Mouse (Mus musculus): ENCODE results near the gene Eif4e1b.
A peak's percentile ranks its signal among the peaks of the same experiment; 100 is the strongest.
"Not testable (repeated sequence)": the region's sequence is repeated elsewhere in the genome, so short reads cannot be mapped to it uniquely, and the experiment has no call there.

Eif4e1b gene

DNA sequence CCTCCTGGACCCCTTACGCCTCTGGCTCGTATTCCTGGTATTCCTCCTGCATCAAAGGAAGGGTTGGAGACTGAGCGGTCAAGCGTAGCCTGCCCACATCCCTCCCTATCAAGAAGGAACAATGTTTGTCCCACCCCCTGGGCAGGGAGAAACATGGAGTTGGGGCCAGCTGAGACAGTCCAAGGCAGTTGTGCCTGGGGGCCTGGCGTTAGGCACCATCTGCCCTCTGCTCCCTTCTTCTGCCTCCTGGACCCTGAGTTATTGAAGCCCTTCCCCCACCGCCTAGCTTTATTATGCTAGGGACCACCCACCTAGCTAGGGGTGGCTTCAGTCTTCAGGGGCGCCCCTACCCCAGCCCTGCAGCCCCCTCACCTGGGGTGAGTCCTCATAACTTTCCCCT lies 24.3 kb upstream of the Eif4e1b start:
- peak; percentile 14 for DNase-seq (ENCODE audit: extremely low spot score)

DNA sequence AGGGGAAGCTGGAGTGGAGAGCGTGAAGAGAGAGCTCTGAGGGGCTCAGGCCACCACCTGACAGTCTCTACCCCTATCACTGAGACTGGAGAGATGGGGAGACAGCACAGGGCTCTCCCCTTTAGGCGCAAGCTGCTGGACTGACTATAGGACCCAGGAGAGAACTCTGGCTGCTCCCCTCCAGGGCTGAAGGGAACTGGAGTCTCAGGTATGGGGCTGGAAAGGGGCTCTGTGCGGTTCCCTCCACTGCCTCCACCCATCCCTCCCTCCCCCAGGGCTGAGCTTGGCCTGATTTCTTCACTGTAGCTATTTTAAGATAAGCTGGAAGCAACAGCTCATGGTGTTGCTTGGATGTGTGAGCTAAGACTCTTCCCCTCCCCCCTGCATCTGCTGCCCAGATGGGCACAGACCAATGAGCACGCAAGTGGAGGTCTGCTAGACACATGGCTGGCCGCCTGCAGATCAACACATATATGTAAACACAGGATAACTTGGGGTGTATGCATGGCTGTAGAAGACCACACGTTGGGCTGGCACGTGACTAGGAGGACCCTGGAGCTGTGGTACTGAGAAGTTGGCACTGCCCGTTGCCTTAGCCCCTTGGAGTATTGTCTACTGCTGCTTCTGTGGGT lies 23.5 kb upstream of the Eif4e1b start:
- peak; percentile 6 for DNase-seq (ENCODE audit: extremely low spot score)

DNA sequence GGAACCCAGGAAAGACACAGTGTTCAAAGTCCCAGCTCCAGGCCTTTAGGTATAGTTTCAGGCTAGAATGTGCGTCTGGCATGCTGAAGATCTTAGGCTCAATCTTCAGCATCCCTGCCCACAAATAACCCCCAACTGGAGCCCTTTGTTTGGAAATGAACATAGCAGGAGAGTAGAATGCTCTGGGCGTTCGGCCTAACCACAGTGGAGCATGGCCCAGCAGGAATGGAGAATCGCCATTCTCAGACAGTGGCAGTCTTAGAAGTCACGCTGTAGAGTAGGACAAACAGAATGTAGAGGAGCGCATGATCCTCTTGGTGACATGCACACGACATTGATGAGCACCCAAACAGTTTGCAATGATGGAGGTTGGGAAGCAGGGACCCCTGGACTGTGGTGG lies 22.9 kb upstream of the Eif4e1b start:
- no peak for DNase-seq (ENCODE audit: extremely low spot score)

DNA sequence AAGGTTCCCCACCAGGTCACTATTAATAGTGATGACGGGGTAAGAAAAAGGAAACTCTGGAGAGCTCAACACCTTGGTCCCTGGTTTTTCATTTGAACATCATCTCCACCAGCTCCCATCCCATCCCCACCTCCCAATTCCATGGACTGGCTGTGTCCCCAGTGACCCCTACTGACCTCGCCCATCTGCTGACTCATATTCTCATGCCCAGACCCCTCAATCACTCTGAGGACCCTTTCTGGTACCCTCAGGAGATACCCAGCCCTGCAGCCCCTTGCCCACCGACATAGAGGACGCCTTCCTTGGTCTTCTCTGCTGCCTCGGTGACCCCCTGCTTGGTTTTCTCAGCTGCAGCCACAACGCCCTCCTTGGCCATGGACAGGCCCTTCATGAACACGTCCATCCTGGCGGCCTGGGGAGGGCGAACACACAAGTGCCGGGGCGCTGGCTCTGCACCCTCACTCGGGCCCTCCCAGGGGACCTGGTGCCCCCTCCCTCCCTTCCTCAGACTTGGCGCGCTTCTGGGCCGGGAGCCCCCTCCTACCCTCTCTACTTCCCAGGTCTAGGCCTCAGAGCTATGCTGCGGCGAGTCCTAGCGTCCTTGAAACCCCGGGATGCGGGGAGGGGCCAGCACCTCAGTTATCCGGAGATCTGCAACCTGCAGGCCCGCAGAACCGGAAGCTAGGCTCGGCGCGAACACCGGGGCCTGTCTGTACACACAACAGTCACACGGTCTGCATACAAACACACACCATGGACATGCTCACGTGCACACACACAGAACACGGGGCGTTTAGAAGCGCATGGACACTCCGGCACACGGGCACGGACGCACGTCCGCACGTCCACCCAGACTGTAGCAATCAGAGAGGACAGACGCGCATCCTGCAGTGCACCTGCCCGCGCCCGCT lies 18.3 kb upstream of the Eif4e1b start:
- DNase-seq (ENCODE audit: extremely low spot score), result peak; percentile 6

DNA sequence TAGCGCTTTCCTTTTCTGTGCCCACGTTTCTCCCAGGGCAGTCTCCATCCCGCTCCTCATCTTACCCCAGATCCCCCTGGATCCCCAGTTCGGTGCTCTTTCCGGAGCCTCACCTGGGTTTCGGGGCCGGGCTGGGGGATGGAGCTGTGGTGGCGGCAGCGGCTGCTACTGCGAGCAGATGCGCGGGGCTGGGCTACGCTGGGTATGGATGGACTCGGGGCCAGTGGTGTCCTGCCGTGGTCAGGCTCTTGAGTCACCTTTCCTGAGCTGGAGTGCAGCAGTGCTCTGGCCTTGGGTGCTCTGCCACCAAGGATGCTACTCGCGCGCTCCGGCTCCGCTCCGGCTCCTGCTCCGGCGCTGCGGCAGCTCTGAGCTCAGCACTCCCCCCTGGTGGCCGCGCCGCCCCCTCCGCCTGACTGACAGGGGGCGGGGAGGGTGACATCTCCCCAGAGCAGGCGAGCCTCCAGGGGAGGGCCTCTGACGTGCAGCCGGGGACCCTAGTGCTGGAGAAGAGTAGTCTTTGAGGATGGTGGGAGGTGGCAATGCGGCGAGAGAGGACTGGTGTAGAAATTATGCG lies 17.5 kb upstream of the Eif4e1b start, which contains the start of gene Sncb:
TSS of gene Sncb (minus strand) at position 404 of the 577 bp plus-strand sequence.
- DNase-seq (ENCODE audit: extremely low spot score), result peak; percentile 67

DNA sequence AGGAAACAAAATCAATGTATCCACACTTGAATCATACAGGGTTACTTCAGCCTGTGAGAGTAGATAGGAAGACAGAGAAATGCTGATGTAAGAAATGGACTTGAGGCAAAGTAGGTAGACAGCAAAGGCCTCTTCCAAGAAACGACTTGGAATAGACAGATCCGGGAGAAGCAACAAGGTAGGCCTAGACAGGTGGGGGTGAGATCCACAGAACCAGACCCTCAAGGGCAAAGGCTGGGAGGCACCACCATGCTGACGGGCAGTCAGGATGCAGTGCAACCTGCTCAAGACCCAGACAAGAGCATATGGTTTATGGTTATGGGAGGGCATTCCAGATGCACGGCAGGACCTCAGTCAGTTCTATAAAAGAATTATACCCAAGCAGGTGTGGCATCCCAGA lies 16.8 kb upstream of the Eif4e1b start:
- no peak for DNase-seq (ENCODE audit: extremely low spot score)

DNA sequence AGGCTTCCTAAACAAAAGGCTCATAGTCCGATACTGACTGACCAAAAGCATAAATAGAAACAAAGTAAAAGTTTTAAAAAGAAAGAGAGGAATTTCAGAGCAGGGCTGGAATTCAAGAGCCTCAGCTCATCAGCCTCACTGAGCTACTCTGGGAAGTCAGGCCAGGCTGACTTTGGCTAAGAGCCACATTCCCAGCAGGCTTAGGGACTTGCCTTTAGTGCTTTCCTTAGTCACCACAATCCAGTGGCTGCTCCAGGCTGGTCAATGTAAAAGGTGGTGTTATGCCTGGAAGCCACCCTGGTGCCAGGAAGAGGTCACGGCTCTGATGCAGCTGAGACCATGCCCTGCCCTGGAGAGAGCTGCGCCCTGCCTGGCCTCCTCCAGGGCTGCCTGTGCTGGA lies 3.2 kb upstream of the Eif4e1b start:
- DNase-seq (ENCODE audit: extremely low spot score), result no peak

DNA sequence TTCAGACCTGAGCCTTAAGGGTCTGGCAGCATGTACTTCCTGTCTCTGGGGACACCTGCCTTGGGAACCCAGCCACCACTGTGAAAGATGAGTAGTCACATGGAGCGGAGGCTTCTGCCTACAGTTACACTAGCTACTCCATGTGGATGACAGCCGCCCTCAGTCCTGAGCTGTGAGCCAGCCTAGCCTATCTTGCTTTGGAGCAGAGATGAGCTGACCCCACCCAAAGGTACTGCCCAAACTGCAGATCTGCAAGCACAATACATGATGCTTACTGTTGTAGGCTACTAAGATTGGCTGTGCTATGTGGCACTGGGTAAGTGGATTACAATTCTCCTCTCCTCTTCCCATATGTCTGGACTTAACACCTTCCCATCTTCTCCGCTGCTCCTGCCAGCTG lies 2.7 kb upstream of the Eif4e1b start:
- DNase-seq (ENCODE audit: extremely low spot score), result no peak

DNA sequence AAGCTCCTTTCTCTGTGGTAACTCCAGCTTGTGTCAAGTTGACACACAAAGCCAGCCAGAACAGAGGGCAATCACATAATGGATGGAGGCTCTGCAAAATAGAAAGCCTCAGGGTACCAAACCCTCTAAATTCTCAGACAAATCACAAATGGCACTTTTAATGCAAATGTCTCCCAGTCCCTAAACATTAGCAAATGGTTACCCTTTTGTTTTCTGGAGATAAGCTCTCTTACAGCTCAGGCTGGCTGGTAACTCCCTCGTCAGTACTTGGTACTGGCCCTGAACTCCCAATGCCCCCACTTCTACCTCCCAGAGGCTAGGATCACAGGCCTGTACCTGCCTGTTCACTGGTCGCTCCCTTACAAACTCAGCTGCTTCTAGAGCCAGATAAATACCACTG lies 563 bp upstream of the Eif4e1b start:
- DNase-seq (ENCODE audit: extremely low spot score), result no peak

DNA sequence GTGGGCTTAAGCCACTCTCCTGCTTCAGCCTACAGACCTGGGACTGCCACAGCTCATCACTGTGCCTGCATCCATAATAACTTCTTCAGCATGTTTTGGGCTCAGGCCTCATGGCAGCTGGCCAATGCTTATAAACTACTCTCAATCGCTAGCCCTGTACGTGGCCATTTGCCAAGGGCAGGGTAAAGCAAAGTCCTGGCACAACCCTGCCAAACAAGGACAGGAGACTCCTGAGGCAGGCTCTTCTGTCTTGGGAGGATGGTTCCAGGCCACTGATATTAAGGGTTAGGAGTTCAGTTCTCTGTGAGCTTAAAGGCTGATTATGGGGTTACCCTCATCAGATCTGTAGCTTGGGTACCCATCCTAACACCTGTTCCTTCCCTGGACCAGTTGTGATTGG lies 3.8 kb downstream of the Eif4e1b start:
- DNase-seq (ENCODE audit: extremely low spot score), result not testable (repeated sequence)

DNA sequence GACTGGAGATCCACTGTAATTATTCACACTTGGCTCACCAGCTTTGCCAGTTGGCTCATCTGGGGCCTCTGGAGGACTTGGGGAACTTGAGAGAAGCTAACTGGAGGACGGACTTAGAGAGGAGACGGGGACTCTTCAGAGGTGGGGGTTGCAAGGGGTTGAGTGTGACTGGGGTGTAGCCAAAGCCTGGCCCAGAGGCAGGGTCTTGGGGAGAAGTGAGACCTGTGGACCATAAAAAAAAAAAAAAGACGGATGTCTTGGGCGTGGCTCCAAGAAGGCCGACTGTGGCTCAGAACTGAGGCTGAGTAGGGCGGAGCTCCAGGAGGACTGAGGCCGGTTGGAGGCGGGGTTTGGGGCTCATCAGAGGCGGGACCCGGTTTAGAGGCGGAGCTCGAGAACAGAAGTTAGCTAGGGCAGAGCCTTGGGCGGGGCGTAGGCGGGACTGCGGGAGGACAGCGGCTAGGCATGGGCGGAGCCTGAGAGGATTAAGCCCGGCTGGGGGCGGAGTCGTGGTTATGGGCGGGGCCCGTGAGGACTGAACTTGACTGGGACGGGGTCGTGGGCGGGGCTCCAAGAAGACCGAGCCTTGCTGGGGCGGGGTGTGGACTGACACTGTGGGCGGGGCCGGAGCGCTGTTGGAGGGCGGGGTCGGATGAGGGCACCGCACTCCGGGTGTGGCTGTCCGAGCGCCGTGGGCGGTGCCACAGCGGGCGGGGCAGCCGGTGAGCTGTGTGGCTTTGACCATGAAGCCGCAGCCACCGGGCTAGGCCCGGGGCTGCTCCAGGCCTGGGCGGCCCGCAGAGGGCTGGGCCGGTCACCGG lies 5.2 kb downstream of the Eif4e1b start, which contains the start of gene Tspan17:
TSS of gene Tspan17 (plus strand) at position 638 of the 821 bp plus-strand sequence.
- peak; percentile 99 for DNase-seq (ENCODE audit: extremely low spot score)

DNA sequence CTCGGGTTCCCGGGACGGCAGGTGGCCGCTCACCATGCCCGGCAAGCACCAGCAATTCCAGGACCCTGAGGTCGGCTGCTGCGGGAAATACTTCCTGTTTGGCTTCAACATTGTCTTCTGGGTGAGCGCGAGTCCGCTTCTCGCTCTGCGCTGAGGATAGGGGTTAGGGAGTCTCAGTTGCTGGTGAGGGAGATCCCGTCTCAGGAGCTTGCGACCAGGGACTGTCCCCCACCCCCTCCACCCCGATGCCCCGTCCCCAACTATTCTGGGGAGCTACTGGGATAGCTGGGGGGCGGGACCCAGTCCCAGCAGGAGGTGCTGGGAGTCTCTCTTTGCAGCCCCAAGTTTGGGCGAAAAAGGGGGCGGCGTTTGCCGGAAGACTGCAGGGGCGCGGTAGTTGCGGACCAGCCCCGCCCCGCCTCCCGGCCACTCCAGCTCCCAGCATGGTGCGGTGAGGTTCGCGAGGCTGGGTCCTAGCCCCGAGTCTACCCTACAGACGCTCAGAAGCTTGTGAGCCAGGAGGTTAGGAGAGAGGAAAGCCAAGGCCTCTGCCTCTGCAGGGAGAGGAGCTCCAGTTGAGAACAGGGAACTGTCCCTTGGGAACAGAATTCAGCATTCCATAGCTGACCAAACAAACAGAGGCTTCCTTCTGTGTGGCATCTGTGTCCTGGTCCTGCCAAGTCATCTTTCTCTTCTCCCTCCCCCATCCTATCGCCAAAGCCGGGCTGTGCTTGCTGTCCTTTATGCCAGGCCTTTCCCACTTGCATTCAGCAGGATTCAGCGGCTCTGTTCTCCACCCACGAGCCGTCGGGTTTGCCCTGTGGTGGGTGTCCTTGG lies 6.0 kb downstream of the Eif4e1b start:
- peak; percentile 46 for DNase-seq (ENCODE audit: extremely low spot score)

DNA sequence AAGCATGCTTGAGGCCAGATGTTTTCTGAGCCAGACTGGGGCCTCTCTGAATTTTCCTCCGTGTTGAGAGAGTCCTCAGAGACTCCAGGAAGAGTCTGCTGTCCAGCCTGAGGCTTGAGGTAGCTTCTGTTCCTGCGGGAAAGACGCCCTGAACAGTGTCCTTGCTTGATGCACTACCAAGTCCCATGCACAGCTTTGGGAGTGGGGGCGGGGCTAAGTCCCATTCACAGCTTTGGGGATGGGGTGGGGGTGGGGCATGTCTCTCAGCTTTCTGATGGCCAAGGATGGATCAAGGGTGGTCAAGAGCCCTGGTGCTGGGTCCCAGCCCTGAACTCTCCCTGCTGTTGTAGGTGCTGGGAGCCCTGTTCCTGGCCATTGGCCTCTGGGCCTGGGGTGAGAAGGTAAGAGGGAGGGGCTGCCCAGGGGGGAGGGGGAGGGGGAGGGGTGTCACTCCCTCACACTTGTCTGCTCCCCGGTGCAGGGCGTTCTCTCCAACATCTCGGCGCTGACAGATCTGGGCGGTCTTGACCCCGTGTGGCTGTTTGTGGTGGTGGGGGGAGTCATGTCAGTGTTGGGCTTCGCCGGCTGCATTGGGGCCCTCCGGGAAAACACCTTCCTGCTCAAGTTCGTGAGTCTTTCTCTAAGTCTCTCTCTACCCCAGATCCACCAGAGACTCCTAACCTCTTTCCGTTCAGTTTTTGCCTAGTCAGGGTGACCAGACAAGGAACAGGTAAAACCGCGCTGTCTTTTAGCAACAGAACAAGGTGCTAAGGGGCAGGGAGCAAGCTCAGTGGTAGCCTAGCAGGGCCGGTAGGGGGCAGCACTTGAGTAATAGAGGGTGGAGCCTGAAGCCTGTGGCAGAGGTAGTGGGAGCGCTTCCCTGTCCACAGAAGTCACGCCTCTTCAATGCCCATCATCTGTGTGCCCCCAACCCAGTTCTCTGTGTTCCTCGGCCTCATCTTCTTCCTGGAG lies 8.7 kb downstream of the Eif4e1b start:
- no peak for DNase-seq (ENCODE audit: extremely low spot score)

DNA sequence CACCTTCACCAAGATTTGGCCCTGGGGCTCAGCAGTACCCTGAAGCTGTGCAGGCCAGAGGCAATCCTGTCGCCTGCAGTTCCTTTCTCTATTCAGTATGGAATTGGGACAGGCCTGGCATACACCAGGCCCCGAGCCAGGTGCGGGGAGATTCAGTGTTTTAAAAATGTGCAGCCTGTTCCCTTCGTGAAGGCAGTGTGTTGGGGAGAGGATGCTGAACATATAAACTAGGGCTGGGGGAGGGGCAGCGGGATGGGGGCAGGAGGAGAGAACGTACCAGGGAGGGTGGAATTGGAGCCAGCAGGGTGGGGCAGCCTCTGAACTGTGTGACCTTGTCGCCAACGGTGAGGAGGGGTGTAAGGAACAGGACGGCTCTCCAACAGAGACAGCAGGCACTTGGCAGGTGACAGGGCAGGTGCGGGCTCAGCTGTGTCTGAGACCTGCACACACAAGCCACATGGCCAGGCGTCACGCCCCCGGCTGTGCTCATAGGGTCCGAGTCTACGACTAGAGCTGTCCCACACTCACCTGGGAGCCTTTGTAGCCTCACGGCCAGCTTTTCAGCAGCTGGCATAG lies 10.3 kb downstream of the Eif4e1b start:
- no peak for DNase-seq (ENCODE audit: extremely low spot score)

DNA sequence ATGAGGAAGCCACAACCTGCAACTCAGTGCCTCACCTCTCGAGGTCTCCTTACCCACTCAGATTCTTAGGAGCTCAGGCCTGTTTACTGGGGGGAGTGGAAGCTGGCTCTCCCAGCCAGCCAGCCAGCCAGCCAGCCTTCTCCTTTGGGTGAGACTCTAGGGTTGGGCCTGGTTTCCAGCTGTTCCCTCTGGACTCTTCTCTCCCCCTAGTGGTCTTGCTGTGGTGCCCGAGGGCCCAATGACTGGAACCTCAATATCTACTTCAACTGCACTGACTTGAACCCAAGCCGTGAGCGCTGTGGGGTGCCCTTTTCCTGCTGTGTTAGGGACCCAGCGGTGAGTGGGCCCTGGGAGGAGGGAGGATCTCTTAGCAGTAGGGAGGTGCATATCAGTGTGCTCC lies 11.0 kb downstream of the Eif4e1b start:
- DNase-seq (ENCODE audit: extremely low spot score), result no peak

DNA sequence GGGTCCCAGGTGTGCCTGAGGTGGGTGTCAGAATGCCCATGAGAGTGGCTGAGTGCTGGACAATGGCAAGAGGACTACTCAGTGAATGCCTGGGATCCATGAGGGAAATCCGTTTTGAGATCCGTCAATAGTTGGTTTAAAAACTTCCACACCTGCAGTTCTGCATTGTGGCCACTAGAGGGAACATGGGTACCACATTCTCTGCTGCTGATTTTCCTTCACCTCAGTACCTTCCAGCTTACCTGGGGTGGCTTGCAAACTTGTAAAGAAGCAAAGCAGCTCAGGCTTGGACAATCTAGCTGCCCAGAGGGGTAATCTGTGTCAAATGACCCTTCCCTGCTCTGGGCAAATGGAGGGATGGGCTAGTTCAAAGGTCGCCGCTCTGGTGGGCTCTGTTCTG lies 13.6 kb downstream of the Eif4e1b start:
- no peak for DNase-seq (ENCODE audit: extremely low spot score)

DNA sequence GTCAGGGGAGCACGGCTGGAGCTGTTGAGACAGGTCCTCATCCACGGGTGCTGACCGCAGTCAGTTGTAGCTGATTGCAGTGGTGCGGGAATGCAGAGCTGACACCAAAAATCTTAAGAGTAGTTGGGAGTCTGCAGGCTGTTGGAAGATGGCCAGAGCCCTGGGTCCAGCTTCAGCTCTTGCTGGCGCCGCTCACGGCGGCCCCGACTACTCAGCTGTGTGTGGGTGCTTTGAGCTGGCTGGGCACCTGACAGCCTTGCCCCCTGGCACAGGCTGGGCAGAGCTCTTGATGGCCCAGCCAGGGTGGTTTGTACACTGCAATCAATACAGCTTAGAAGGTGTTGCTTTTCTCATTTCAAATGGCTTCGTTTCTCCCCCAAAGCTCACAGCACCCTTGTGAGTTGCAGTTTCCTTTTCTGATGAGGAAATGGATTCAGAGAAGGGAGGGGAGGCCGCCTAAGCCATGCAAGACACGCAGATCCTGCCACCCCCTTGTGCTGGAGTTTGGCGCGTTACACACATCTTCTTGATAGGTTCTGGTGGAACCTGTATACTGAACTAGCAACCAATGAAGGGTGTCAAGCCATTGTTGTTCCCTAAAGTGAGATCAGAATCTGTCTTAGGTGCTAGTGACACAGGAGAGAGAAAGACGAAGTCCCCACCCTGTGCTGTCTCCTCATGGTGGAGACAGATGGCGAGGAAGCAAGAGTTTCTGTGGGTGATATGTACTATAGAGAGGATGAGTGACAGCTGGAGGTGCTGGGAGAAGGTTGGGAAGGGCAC lies 14.3 kb downstream of the Eif4e1b start:
- no peak for DNase-seq (ENCODE audit: extremely low spot score)

DNA sequence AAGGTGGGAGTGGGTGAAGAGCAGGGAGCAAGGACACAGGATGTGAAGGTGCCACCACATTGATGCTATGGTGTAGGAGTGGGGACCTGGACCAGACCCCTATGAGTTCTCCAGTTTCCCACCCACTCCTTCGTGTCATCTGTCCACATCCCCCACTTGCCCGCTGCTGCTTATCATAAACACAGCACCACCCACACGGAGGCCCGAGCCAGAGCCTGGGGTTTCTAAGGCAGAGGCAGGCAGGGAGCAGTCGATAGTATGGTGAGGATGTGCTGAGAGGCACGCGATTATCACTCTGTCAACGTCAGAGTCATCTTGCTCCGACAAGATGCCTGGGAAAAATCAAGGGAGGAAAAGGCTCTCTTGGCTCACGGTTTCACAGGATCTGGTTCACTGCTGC lies 14.9 kb downstream of the Eif4e1b start:
- no peak for DNase-seq (ENCODE audit: extremely low spot score)

DNA sequence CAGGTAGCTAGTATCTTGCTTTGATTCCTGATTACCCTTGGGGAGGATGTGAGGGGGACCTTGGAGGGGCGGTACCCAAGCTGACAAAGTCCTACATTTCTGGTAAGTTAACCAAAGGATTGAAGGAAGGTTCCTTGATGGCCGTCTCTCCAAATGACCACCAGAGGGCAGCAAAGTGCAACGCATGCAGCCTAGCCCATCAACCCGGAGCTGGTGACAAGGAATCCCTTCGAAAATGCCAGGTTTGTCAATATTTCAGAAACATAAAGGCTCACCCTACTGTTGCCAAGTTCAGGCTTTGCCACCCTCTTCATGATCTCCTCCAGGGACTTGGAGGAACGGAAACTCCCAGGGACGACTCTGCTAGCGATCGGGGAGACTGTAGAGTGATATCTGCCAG lies 15.9 kb downstream of the Eif4e1b start:
- peak; percentile 79 for DNase-seq (ENCODE audit: extremely low spot score)
